Mouse (Mus musculus) left cerebral cortex, postnatal 36 days (tissue): ENCODE measurements around the gene Hist2h2be. TPM values are rescaled to one million over a fixed set of nuclear protein-coding genes. Genes with fewer than 3 reads are reported as not detected.
"Not testable (repeated sequence)": the region's sequence is repeated elsewhere in the genome, so short reads cannot be mapped to it uniquely, and the experiment has no call there.

Source experiments
- DNase-seq, 2 experiments: peaks; one replicate each; pipeline ENCODE4 v3.0.0; 2021 to 2022; ENCODE audit warnings: low spot score in 2 of 2, mixed read lengths in 1 of 2
- intact Hi-C: fragments of 180-260 bp; cut with DNase I; formaldehyde crosslinking; loops from one replicate; pipeline ENCODE4 v1.15.1; 2025
- total RNA-seq, 2 experiments: library from RNA; stranded (reverse); gene quantifications; 2 replicates each; pipeline ENCODE4 v1.2.3; 2021

Gene Hist2h2be
- total RNA-seq, 2 experiments from 2014 or later, result 4.8 to 5.1 TPM

DNA sequence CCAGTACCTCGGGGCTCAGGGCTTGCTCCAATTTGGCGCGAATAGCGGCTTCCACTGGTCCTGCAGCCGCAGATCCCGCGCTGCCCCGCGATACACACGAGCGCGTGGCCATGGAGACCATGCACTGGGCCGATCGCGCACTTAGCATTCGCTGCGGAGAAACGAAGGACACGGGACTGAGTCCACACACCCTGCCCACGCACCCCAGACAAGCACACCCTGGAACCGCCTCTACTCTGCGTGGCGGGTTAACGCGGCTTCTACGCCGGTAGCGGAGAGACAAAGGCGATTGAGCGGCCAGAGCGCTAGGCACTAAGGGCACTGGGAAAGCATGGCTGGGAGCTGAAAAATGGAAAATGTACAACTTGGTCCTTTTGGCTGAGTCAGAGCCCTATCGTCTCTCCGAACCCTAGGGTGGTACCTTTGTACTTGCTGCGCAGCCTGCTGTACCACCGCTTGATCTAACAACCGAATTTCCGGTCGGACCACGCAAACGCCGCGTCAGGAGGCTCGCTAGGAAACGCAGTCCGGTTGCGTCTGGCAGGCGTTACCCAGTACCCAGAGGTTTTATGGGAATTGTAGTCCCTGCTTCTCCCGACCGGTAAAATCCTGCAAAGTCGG is 23.7 kb upstream of the Hist2h2be start:
- intact Hi-C loops, result no loop called here
- DNase-seq, result peak; percentile 91 to 92

DNA sequence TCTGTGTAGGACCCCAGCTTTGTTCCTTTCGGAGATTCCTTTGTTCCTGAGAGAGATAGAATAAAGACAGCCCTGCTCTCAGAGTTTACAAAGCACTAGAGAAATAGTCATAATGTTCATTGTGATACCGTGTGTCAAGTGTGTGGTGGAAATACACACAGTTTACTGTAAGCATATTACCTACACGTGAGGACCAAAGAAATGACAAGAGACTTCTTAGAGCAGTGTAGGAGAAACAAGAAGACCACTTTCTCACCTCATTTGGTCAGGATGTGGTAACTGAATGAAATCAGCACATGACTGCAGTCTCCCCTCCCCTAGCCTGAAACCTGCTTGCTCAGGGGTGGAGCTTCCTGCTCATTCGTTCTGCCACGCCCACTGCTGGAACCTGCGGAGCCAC is 22.7 kb upstream of the Hist2h2be start:
- DNase-seq, result no peak
- intact Hi-C loops, result no loop called here

DNA sequence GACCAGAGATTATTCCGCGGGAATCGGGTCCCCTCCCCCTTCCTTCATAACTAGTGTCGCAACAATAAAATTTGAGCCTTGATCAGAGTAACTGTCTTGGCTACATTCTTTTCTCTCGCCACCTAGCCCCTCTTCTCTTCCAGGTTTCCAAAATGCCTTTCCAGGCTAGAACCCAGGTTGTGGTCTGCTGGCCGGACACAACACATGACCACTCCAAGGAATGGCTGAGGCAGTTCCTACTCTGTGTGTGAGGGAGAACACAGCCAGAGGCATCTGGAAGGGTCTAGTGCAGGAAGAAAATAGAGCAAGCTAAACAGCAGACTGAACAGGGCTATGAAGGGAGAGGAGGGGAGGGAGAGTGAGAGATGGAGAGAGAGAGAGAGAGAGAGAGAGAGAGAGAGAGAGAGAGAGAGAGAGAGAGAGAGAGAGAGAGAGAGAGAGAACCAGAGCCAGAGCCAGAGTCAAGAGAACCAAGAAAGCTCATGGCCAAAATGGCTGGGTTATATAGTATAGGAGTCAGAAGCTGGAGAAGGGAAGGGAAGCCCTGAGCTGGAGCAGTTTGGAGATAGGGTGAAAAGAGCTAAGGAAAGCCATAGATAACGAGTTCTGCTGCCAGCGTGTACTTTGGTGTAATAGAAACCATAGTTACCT is 22.2 kb upstream of the Hist2h2be start:
- intact Hi-C loops, DNase-seq: not testable (repeated sequence)

- no peak for DNase-seq
- intact Hi-C loops, result no loop called here
Measured at GRCm38 (mm10) chr3:96199731-96200130, 21.2 kb upstream of the Hist2h2be start.

DNA sequence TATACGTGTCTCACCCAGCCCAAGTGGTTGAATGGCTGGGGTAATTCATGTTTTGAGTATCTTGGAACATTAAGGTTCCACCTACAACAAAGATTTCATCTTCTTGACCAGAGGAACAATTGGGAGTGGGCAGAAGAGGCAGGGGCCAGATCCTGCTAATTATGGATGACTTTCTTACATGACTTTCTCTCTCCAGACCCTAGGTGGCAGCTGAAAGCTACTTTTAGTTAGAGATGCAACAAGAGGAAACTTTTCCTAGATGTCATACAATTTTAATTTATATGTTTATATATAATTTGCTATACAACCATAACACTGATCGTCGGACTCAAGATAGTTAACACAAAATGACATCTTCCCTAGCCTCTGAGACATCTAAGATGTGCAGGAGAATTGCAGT is 13.1 kb upstream of the Hist2h2be start:
- intact Hi-C loops, result no loop called here

DNA sequence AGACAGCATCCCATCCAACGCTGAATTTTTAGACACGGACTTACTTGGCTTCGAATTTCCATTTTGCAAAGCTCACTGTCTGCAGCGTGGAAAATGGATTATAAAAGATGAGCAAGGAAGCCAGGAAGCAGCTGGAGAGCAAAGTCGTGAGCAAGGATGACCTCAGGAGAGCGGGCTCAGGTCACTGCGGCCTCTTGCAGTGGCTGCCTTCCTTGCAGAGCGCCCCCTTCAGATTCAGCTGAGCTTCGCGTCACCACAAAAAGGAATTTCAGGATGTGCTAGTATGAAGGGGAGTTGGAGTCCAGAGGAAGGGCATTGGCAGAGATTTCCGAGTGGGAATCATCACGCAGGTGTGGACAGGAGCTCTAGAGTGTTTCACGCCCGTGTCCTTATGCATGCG is 11.7 kb upstream of the Hist2h2be start:
- intact Hi-C loops, result no loop called here
- DNase-seq, result no peak

More for the DNA sequence above, 13.1 kb upstream of the Hist2h2be start:
- no peak for DNase-seq

DNA sequence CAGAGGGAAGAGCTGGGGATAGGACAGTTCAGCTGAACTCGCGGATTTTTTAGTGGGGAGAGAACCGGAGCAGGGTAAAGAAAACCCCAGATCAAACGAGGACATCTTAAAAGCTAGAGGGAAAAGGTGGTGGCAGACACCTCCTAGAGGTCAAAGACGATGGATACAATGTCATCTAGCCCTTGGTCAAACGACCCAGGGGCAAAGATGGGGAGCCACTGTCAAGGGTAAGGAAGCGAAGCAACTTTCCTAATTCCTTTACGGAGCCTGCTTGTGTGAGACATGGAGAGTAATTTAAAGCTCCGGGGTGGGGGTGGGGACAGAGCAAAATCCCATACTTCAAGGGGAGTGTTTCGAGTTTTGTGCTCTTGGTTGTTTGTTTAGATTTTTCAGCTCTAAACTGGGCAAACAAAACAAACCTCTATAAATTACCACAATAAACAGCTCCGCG is 1.7 kb upstream of the Hist2h2be start:
- DNase-seq, result peak; percentile 23 to 32
- intact Hi-C loops, result loop anchor here (5.0 kb wide), 1 partner anchor 152 kb away; no protein-coding TSS in a partner anchor

DNA sequence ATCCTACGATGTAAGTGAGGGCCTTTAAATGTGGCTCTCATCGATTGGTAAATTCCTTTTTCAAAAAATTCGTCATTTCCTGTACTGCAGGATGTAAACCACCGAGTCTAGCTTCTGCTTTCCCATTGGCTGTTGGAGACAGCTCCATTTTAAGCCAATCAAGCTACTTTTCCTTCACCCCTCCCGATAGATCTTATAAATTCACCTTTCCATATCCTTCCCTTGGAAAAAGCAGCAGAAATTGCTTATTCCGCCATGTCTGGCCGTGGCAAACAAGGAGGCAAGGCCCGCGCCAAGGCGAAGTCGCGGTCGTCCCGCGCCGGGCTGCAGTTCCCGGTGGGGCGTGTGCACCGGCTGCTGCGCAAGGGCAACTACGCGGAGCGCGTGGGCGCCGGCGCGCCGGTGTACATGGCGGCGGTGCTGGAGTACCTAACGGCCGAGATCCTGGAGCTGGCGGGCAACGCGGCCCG is 1.2 kb upstream of the Hist2h2be start, which contains the start of the genes Bola1 and Hist2h2ab:
Gene Bola1 (minus strand): TSS at position 49 of the 470 bp plus-strand sequence.
Gene Hist2h2ab (plus strand): TSS at position 205 of the 470 bp plus-strand sequence.
- peak; percentile 84 to 86 for DNase-seq
- intact Hi-C loops, result loop anchor here (2.0 to 5.0 kb wide), 3 partner anchors 25 to 152 kb away; partner anchors contain the start of genes Hist2h2aa1 and Hist2h4

- intact Hi-C loops, result loop anchor here (2.0 kb wide), 2 partner anchors 25 to 43 kb away; partner anchors contain the start of genes Hist2h2aa1 and Hist2h4
- DNase-seq, result not testable (repeated sequence)
Measured at GRCm38 (mm10) chr3:96220131-96220764, 671 bp upstream of the Hist2h2be start.

GRCm38 (mm10) chr3:96221640-96222038 is 720 bp downstream of the Hist2h2be start:
- DNase-seq, result no peak
- intact Hi-C loops, result loop anchor here (2.0 kb wide), 2 partner anchors 23 to 41 kb away; partner anchors contain the start of genes Hist2h2aa1 and Hist2h4

- intact Hi-C loops, result no loop called here
Measured at GRCm38 (mm10) chr3:96222774-96223173, 1.9 kb downstream of the Hist2h2be start.

DNA sequence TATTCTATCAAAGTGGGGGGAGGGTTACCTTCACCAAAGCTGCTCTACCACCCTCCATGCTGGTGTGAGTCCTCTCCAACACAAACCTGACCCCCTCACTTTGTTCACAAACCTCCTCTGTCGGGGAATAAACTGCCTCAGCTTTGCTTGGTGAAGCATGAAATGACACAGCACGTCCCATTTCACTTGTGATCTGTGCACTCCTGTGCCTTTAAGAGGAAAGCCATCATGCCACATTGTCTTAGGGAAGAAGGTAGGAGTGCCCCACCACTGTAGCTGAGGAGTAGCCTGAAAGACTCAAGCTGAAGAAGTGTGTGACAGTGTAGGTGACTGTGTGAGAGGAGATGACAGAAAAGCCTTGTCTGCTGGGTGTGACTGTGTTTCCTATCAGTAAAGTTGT is 4.5 kb downstream of the Hist2h2be start:
- DNase-seq, result no peak
- intact Hi-C loops, result no loop called here

More at GRCm38 (mm10) chr3:96222774-96223173, 1.9 kb downstream of the Hist2h2be start:
- no peak for DNase-seq

DNA sequence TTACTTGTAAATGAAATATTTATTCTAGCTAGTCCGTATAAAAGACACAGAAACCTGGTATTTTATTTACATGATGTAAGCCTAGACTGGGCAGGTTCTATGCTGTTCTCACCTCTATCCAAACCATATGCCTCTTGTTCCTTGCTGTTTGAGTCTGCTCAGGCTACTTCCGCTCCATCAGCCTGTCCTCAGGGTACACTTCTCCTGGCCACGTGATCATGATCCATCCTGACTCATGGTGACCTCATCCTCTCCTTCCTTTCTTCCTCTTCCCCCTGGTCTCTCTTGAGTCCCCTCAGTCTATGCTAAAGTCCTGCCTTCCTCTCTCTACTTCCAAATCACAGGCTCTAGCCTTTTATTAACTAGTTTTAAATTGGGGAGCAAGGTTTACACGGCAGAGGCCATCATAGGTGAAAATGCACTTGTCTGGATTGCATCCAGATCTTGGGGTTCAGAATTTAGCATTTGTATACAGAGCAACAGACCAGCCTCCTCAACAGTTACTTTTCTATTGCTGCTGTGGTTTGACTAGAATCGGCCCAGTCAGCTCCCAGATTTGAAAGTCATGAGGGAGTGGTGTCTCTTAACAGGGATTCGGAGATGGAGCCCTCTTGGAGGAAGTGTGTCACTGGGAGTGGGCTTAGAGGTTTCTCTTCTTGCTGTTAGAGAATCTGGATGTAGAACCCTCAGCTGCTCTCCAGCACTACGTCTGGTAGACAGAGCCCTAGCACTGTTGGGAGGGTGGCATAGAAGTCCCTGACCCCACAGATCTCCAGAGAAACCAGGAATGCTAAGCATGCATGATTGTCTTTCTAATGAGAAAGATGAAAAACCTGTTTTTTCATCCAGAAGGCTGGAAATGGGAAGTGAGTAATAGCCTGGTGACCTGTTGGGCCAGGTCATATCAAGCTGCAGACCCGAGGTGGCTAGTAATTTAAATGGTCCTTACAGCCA is 6.1 kb downstream of the Hist2h2be start:
- intact Hi-C loops, result no loop called here
- no peak for DNase-seq

GRCm38 (mm10) chr3:96228828-96229227 is 7.9 kb downstream of the Hist2h2be start:
- no peak for DNase-seq
- intact Hi-C loops, result no loop called here

GRCm38 (mm10) chr3:96230404-96230803 is 9.5 kb downstream of the Hist2h2be start:
- intact Hi-C loops, result no loop called here
- no peak for DNase-seq

DNA sequence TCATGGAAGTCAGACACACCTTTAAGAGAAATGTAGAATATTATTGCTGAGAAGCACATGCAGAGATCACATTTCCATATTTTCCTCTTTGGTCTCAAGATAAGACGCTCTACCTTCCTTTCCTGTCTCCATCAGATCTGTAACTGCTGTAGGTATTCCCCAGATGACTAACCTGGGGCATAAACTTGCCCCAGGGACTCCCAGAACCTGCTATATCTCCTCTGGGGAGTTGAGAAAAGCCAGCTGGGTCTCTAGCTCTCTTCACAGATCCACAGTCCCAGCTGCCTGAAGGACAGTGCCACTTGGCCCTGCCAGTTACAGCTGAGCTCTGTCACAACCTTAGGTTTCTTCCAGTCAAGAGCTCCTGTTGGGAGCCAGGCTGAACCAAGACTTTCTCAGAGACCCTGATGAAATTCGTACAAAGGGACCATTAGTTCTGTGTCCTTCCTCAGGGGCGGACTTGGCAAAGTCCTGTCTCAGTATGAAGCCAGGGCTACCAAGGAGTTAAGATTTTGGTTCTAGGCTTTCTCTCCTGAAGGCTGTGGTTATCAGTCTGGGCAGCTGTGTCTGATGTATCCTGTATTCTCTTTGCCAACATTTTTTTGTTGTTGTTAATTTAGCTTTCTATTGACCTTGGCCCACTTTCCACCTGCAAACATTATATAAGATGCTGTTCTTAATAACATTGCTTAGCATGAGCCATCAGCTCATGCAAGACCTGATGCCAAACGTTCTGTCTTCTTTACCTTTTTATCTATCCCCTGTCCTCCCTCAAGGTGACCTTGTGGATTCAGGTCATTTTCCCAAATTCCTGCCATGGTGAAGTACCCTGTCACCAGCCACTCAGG is 10.2 kb downstream of the Hist2h2be start:
- DNase-seq, result no peak
- intact Hi-C loops, result no loop called here

DNA sequence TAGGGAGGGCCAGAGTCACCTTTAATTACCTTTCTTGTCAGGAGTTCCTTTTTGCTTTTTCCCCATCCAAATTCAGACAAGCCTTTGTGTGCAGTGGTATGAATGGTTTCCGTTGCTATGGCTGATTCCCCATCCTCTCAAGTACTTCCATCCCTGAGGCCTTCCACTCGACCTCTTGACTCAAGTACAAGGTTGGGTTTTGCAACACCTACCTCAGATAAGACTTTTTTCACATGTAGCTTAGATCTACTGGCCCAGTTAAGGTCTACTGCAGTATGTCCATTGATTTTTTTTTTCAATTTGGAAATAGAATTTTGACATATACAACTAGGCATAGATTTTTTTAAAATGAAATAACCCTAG is 10.8 kb downstream of the Hist2h2be start:
- intact Hi-C loops, result no loop called here
- no peak for DNase-seq

- intact Hi-C loops, result no loop called here
- no peak for DNase-seq
Measured at GRCm38 (mm10) chr3:96234914-96235313, 14.0 kb downstream of the Hist2h2be start.
